Mouse (Mus musculus): ENCODE results near the gene Pacsin2.

GRCm38 (mm10) chr15:83464083-83464904 lies at the start of gene Pacsin2:
- TF ChIP-seq CTCF (conservative IDR thresholded peaks at IDR 0.05; ENCODE audit: low read length) (no peak), POU5F1 (IDR thresholded peaks at IDR 0.05; ENCODE audit: borderline replicate concordance, low read length) (no peak)

All from E14TG2a.4 (cell line).